Mouse (Mus musculus): ENCODE data around the gene Slc35f2.

DNA sequence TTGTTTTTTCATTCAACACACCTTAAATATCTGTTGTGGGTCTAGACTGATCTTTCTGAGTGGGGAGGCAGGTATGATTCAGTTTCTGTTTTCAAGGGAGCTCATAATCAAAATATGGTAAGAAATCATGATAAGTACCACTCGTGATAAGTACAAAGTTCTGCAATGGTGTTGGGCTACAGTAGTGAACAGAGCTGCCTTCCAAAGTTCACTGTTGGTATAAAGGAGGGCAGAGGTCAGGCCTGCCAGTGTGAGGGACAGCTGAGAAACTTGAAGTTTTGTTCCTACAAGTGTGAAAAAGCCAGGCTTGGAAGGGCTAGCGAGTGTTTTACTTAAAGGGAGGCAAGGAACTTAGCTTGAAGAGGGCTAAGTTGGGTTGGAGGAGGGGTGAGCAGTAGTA is 4.2 kb downstream of the Slc35f2 start:
- TF ChIP-seq CTCF (IDR thresholded peaks at IDR 0.05; ENCODE audit: control insufficient read depth, insufficient read depth, insufficient replicate concordance, low read depth, low read length) = no peak
- no peak for TF ChIP-seq POLR2A (IDR thresholded peaks at IDR 0.05; ENCODE audit: control insufficient read depth, low read depth, low read length)

All from testis, adult 2 months (tissue).